Mouse (Mus musculus): ENCODE results near the gene Vmn1r196.
A peak's percentile ranks its signal among the peaks of the same experiment; 100 is the strongest.
"Not testable (repeated sequence)": the region's sequence is repeated elsewhere in the genome, so short reads cannot be mapped to it uniquely, and the experiment has no call there.

Vmn1r196 gene

DNA sequence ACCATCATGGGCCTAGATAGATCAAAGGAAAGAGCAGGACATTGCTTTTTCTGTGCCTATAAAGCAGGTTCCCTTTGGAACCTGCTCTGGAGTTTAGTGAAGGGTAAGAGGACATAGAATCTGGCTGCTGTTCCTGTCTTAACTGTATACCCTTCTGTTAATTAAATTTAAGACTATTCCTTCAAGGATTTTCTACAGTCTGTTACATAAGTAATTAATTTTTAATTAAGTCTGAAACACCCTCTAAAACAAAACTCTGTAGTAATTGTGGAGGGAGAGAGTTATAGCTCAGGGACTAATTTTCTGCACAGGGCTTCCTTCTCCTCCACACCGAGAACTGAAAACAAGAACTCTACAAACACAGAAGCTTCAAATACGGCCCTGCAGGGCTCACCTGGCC, at the start of gene Vmn1r196:
Gene Vmn1r196, plus strand, starts transcription at position 301 of the 400 bp plus-strand sequence.
- no peak for DNase-seq

GRCm38 (mm10) chr13:22243915-22244314, 45.8 kb upstream of the Vmn1r196 start, which contains the start of gene Vmn1r194:
Gene Vmn1r194, plus strand, starts transcription at chr13:22244215.
- no peak for DNase-seq

GRCm38 (mm10) chr13:22270222-22270621, 19.5 kb upstream of the Vmn1r196 start, which contains the start of gene Vmn1r195:
Gene Vmn1r195, plus strand, starts transcription at chr13:22270522.
- not testable (repeated sequence) for DNase-seq

DNA sequence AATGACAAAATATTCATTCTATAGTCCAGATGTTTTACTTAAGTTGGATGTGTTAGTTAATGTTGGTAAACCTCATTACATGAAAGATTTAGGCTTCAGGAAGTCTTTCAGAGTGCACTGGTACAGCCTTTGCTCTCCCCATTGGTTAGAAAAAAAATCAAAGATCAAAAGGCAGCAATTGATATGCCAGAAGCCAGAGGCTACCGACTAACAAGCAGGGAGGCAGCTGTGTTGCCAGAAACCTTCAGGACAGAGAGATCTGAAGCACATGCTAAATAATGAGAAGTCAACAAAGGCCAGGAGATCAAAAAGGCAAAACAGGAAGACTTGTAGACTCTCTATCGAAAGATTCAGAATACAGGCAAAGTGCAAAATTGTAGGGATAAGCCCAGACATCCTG, 18.0 kb upstream of the Vmn1r196 start:
- DNase-seq: no peak

- DNase-seq: no peak
Observed at GRCm38 (mm10) chr13:22284578-22284977, 5.1 kb upstream of the Vmn1r196 start.

DNA sequence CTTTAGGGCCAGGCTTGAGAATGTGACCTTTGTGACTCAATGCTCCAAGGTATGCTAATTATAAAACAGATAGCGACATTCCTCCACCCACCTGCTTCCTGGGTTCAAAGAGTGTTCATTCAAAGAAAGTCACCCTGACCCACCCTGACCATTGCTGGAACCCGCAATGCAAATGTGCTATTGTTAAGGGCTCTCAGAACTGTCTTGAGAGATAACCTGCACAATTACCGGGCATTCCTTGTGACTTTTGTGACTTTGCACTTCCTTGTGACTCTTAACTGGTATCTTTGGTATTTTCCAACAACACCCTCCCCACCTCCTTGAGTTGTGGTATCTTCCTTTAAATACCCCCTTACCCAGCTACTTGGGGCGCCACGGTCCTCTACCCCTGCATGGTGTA, 18.4 kb downstream of the Vmn1r196 start:
- not testable (repeated sequence) for DNase-seq

DNA sequence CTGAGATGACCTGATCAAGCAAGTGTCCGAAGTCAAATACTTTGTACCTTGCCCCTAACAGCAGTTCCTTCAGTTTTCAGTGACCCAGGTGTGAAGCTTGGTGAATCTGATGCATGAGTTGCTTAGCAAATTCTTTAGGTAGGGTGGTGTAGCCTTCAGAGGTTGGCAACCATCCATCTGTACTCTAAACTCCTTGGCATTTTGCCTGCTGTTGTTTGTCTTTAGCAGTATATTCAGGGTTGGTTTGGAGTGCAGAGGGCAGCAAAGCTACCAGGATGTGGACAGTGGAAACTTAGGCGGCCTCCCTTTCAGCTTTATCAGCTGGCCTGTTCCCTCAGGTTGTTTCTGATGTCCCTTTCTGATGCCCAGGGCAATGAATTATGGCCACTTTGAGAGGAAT, 25.6 kb downstream of the Vmn1r196 start:
- DNase-seq: peak; percentile 1 to 21

DNA sequence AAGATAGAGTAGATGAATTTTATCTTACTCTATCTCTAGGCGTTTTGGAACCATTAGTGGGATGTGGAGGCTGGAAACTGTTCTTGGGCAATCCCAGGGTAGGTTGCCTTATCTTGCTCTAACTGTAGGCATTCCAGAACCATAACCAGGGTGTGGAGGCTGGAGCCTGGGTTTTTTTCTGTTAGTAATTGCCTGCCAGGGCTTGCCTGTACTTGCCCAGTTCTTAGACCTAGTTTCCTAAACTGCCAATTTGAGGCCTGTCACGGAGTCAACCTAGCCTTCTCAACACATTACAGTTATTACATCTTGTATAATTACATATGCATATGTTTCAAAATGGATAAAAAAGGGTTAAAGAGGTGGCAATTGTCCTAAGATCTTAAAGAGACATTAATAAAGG, 27.6 kb downstream of the Vmn1r196 start:
- no peak for DNase-seq

DNA sequence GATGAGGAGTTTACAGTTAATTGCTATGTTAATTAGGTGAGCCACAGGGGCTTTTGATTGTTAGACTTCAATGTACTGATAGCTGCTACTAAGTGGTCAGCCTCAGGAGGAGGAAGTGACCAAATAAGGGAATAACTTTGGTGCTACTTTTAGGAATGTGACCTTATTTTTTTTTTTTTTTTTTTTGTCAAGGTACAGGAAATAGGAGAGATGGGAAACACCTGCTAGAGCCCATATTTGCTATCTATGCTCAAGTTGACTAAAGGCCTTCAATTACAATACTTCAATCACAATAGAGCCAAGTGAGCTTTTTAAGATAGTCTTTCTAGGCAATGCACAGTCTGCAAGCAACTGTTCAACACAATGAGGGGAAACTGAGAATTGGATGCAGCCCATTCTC, 30.4 kb downstream of the Vmn1r196 start:
- no peak for DNase-seq

DNA sequence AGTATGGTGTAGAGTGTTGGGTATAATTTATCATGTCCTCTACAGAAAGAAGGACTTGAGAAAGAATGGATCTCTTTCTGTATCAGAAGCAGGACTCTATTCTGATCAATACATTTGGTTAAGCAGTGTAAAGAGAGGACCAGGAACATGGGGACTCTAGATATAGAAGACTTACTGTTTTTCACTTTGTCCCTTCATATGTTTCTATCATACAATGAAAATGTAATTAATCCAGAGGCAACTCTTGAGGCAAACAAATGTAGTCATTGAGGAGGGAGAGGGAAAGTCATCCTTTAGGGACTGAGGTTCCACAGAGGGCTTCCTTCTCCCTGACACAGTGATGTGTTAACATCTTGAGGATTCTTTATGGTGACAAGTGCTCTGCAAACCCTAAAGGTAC, 34.6 kb downstream of the Vmn1r196 start, which contains the start of gene Vmn1r197:
Gene Vmn1r197, plus strand, starts transcription at position 301 of the 400 bp plus-strand sequence.
- no peak for DNase-seq

DNA sequence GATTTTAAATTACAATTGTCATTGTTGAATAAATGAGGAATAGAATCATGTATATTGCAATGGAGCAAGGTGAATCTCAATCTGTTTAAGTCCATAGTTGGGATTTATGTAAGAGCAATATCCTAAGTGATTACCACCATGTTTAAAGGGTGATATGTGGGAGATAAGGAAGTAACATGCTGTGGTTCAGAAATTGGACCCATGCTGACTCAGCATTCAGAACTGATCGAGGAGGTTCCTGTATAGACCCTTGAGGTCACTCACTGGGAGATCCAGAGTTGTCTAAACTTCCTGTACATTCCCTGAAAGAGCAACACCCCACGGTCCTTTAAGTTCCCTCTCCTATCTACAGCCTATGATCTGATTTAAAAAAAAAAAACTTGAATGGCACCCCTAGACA, 43.5 kb downstream of the Vmn1r196 start:
- DNase-seq: no peak

GRCm38 (mm10) chr13:22335565-22335964, 45.8 kb downstream of the Vmn1r196 start:
- DNase-seq: no peak

Data from kidney, postnatal 4 days (tissue).